ENCODE assay signal across 16 mouse cellular contexts in the genomic region with DNA sequence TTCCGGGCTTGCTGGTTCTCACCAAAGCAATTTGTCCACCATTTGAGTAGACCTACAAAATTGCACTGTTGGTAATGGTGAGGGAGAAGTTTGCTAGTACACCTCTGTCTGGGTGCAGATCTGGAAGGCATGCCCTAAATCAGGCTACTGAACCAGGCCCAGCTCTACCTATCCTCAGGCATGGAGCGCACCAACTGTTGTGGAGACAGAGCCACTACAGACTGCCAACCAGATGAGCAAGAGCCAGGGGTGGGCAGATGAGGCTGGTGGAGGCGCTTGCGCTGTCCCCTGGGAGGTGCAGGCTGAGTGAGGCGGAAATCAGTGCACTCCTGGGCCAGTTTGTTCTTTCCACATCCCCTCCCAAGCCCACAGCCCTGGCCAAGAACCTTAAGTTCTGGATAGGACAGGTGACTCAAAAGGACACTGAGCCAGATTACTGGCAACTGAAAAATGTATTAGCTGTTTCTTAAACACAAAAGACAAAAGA. TPM values are rescaled to one million over a fixed set of nuclear protein-coding genes. Genes with fewer than 3 reads are reported as not detected.
DNase-seq lines count a peak whose midpoint lies in the region; ATAC-seq and TF ChIP-seq lines count a peak whose summit lies in the region.
"Had no signal": no experiment of that assay in that cellular context is flagged by ENCODE, and none has a peak within 500 bp of the region (broad histone marks: within the 10 kb centered on the region; RNA-seq: fewer than 3 reads in every experiment).

No protein-coding gene starts in this region.

- no peak for TF ChIP-seq CTCF in lung, embryonic 14.5 days (IDR thresholded peaks at IDR 0.05; ENCODE audit: low read depth)

- no peaks in the 10 kb centered on the region for H3K9me3 ChIP-seq in lung, embryonic 14.5 days (ENCODE audit: low read depth, low read length)
- no peaks in the 10 kb centered on the region for H3K9me3 ChIP-seq in embryonic facial prominence, embryonic 12.5 days
- no peaks in the 10 kb centered on the region for H3K9me3 ChIP-seq in limb, embryonic 13.5 days
- H3K9me3 ChIP-seq in kidney, embryonic 15.5 days (replicated peaks), result no peaks in the 10 kb centered on the region
- H3K9me3 ChIP-seq: G1E had no signal

- ATAC-seq in lung, embryonic 14.5 days (ENCODE audit: insufficient read depth), result no peak; the same call in 1 of the 2 replicates
- ATAC-seq in embryonic facial prominence, embryonic 12.5 days (ENCODE audit: insufficient number of reproducible peaks, insufficient read depth, low FRiP score, low TSS enrichment), result no peak
- peak; percentile 1; the same call in 1 of the 2 replicates for ATAC-seq in limb, embryonic 13.5 days (ENCODE audit: low FRiP score, low read depth)
- ATAC-seq in kidney, embryonic 15.5 days (replicated peaks; ENCODE audit: low FRiP score), result no peak
- ATAC-seq in erythroid progenitor cell, adult 5-6 weeks (replicated peaks; ENCODE audit: low FRiP score, poor library complexity, severe bottlenecking), result no peak
- ATAC-seq: forebrain, embryonic 14.5 days had no signal

- H3K4me2 ChIP-seq in lung, embryonic 14.5 days, result no peak overlapping the region
- H3K4me2 ChIP-seq in embryonic facial prominence, embryonic 12.5 days (replicated peaks), result no peak overlapping the region
- no peak overlapping the region; the same call in 1 of the 2 replicates for H3K4me2 ChIP-seq in limb, embryonic 13.5 days (replicated peaks)
- no peak overlapping the region for H3K4me2 ChIP-seq in kidney, embryonic 15.5 days
- H3K4me2 ChIP-seq: liver, embryonic 11.5 days had no signal

- no peak overlapping the region for H3K9ac ChIP-seq in lung, embryonic 14.5 days
- H3K9ac ChIP-seq in embryonic facial prominence, embryonic 12.5 days, result no peak overlapping the region
- H3K9ac ChIP-seq in limb, embryonic 13.5 days, result no peak overlapping the region
- H3K9ac ChIP-seq in kidney, embryonic 15.5 days, result no peak overlapping the region

- H3K36me3 ChIP-seq in lung, embryonic 14.5 days (ENCODE audit: insufficient read depth), result peaks cover 1% of the 10 kb centered on the region; the same call in 1 of the 2 replicates
- peaks cover 6% of the 10 kb centered on the region for H3K36me3 ChIP-seq in embryonic facial prominence, embryonic 12.5 days
- peaks cover 18% of the 10 kb centered on the region for H3K36me3 ChIP-seq in limb, embryonic 13.5 days
- peaks cover 23% of the 10 kb centered on the region for H3K36me3 ChIP-seq in kidney, embryonic 15.5 days

- peak overlapping the region; percentile 81 for H3K27ac ChIP-seq in lung, embryonic 14.5 days (ENCODE audit: low read depth)
- peak overlapping the region; percentile 90 for H3K27ac ChIP-seq in embryonic facial prominence, embryonic 12.5 days
- peak overlapping the region; percentile 74 for H3K27ac ChIP-seq in limb, embryonic 13.5 days
- no peak overlapping the region for H3K27ac ChIP-seq in kidney, embryonic 15.5 days
- H3K27ac ChIP-seq: kidney, postnatal 0 days had no signal

- no peak overlapping the region for H3K4me3 ChIP-seq in lung, embryonic 14.5 days (ENCODE audit: low read depth, low read length)
- H3K4me3 ChIP-seq in embryonic facial prominence, embryonic 12.5 days, result no peak overlapping the region
- H3K4me3 ChIP-seq in limb, embryonic 13.5 days, result no peak overlapping the region
- H3K4me3 ChIP-seq in kidney, embryonic 15.5 days (replicated peaks), result no peak overlapping the region

- H3K27me3 ChIP-seq in lung, embryonic 14.5 days (ENCODE audit: insufficient read depth, low read length), result no peaks in the 10 kb centered on the region
- no peaks in the 10 kb centered on the region for H3K27me3 ChIP-seq in embryonic facial prominence, embryonic 12.5 days
- no peaks in the 10 kb centered on the region for H3K27me3 ChIP-seq in limb, embryonic 13.5 days
- no peaks in the 10 kb centered on the region for H3K27me3 ChIP-seq in kidney, embryonic 15.5 days

- peaks cover 6% of the 10 kb centered on the region; the same call in 1 of the 2 replicates for H3K4me1 ChIP-seq in lung, embryonic 14.5 days (ENCODE audit: insufficient read depth)
- peaks cover 21% of the 10 kb centered on the region for H3K4me1 ChIP-seq in embryonic facial prominence, embryonic 12.5 days
- peaks cover 33% of the 10 kb centered on the region for H3K4me1 ChIP-seq in limb, embryonic 13.5 days
- no peaks in the 10 kb centered on the region for H3K4me1 ChIP-seq in kidney, embryonic 15.5 days

- DNase-seq in heart, adult 11 months, result peak; percentile 94
- DNase-seq in heart, adult 8-10 months (ENCODE audit: low spot score), result no peak
- no peak for DNase-seq in lung, embryonic 14.5 days
- DNase-seq in lung, postnatal 4 days, result no peak
- DNase-seq: cerebellum, adult 11-12 months; right cerebral cortex, postnatal 25 days; thymus, postnatal 14 days had no signal

- 75% methylated on average over 5 of the region's 5 CpGs for WGBS in lung, embryonic 14.5 days
- WGBS in embryonic facial prominence, embryonic 12.5 days, result 68% methylated on average over 5 of the region's 5 CpGs
- 83% methylated on average over 5 of the region's 5 CpGs for WGBS in limb, embryonic 13.5 days
- WGBS in kidney, embryonic 15.5 days, result 90% methylated on average over 5 of the region's 5 CpGs

RNA-seq across cellular contexts. Expression of gene Mtss1l, which starts 44.1 kb away (rescaled TPM):
- total RNA-seq in heart, adult 8-10 months (2022), result 10 to 100 TPM; 37.7 to 46.3 (median 39.9) TPM
- 30.9 and 39.9 TPM in 2 replicates for polyA plus RNA-seq in lung, embryonic 14.5 days (2014; fragmentation: Nextera tagmentation; extraction: Ambion mirVana)
- 10.9 and 17.4 TPM in 2 replicates for polyA plus RNA-seq in embryonic facial prominence, embryonic 12.5 days (2016; fragmentation: Nextera tagmentation; extraction: Ambion mirVana)
- polyA plus RNA-seq in limb, embryonic 13.5 days (2015; fragmentation: Nextera tagmentation; extraction: Ambion mirVana), result 10.4 and 11.7 TPM in 2 replicates
- 8.3 and 8.4 TPM in 2 replicates for polyA plus RNA-seq in kidney, embryonic 15.5 days (2015; fragmentation: Nextera tagmentation; extraction: Ambion mirVana)
- not detected in 2 replicates for total RNA-seq in erythroid progenitor cell, adult 5-6 weeks (2015; ENCODE audit: low replicate concordance)
- not detected in 2 replicates for total RNA-seq in erythroid progenitor cell, adult 5-6 weeks (2017; ENCODE audit: low replicate concordance)
- total RNA-seq: granulocyte monocyte progenitor cell, adult 5-6 weeks had no signal

RNA-seq across cellular contexts. Expression of gene Vac14, which starts 58.8 kb away (rescaled TPM):
- total RNA-seq in heart, adult 8-10 months (2022), result 10 to 100 TPM; 14.0 to 18.3 (median 16.3) TPM
- polyA plus RNA-seq in lung, embryonic 14.5 days (2014; fragmentation: Nextera tagmentation; extraction: Ambion mirVana), result 23.3 and 25.2 TPM in 2 replicates
- 24.8 and 25.6 TPM in 2 replicates for polyA plus RNA-seq in embryonic facial prominence, embryonic 12.5 days (2016; fragmentation: Nextera tagmentation; extraction: Ambion mirVana)
- polyA plus RNA-seq in limb, embryonic 13.5 days (2015; fragmentation: Nextera tagmentation; extraction: Ambion mirVana), result 16.7 and 17.1 TPM in 2 replicates
- 22.2 and 23.3 TPM in 2 replicates for polyA plus RNA-seq in kidney, embryonic 15.5 days (2015; fragmentation: Nextera tagmentation; extraction: Ambion mirVana)
- total RNA-seq in erythroid progenitor cell, adult 5-6 weeks (2015; ENCODE audit: low replicate concordance), result 12.6 and 24.3 TPM in 2 replicates
- 8.6 and 12.6 TPM in 2 replicates for total RNA-seq in erythroid progenitor cell, adult 5-6 weeks (2017; ENCODE audit: low replicate concordance)
